Mouse (Mus musculus): ENCODE data around the gene Gm14151. TPM values are rescaled to one million over a fixed set of nuclear protein-coding genes. Genes with fewer than 3 reads are reported as not detected.
A peak's percentile ranks its signal among the peaks of the same experiment; 100 is the strongest.
"Not testable (repeated sequence)": the region's sequence is repeated elsewhere in the genome, so short reads cannot be mapped to it uniquely, and the experiment has no call there.

Gm14151 gene
- polyA plus RNA-seq (2012; rRNA removed), result 40.7 and 55.6 TPM in 2 replicates

DNA sequence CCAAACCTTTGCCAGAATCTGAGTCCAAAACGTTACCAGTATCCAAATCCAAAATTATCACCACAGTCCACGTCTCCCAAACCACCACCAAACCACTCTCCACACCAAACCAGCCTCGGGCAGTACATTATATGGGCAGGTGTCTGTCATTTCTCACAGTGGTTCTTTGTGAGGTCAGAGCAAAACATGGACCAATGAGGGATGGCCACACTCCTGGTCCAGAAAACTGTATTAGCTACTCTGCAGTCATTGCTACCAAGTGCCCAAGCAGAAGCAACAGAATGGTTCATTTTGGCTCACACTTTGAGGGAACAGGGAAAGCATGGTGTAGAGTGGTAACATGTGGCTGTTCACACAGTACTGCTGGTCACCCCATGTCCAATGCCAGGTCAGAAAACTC, at the start of gene Gm14151:
Gm14151 (minus strand) TSS at position 101 of the 400 bp plus-strand sequence.
- H3K36me3 ChIP-seq (ENCODE audit: control insufficient read depth, insufficient read depth, low read length); H3K27me3 ChIP-seq (ENCODE audit: control insufficient read depth, insufficient read depth, low read length); H3K27ac ChIP-seq (ENCODE audit: control insufficient read depth, insufficient read depth, low read depth, low read length); H3K4me1 ChIP-seq (ENCODE audit: control insufficient read depth, insufficient read depth, low read length); H3K4me3 ChIP-seq (ENCODE audit: control insufficient read depth, low read depth, low read length): not testable (repeated sequence)

DNA sequence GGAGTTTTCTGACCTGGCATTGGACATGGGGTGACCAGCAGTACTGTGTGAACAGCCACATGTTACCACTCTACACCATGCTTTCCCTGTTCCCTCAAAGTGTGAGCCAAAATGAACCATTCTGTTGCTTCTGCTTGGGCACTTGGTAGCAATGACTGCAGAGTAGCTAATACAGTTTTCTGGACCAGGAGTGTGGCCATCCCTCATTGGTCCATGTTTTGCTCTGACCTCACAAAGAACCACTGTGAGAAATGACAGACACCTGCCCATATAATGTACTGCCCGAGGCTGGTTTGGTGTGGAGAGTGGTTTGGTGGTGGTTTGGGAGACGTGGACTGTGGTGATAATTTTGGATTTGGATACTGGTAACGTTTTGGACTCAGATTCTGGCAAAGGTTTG, 5.8 kb upstream of the Gm14151 start, which contains the start of gene Gm14147:
Gm14147 (plus strand) TSS at position 301 of the 400 bp plus-strand sequence.
- H3K27ac ChIP-seq (ENCODE audit: control insufficient read depth, insufficient read depth, low read depth, low read length); H3K36me3 ChIP-seq (ENCODE audit: control insufficient read depth, insufficient read depth, low read length); H3K27me3 ChIP-seq (ENCODE audit: control insufficient read depth, insufficient read depth, low read length); H3K4me1 ChIP-seq (ENCODE audit: control insufficient read depth, insufficient read depth, low read length); H3K4me3 ChIP-seq (ENCODE audit: control insufficient read depth, low read depth, low read length): not testable (repeated sequence)

DNA sequence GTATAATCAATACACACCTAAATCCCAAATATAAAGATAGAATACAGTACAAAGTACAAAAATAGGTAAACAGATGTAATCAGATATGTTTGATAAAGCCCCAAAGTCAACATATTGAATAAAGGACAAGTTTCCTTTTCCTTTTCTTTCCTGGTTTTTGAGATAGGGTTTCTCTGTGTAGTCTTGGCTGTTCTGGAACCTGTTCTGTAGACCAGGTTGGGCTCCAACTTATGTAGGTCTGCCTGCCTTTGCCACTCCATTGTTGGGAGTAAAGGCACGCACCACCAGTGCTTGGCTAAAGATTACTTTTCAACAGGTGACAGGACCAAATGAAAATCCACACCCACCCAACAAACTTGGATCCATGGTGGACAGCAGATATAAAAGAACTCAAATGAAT, 35.5 kb downstream of the Gm14151 start:
- Histone ChIP-seq H3K27me3 (ENCODE audit: control insufficient read depth, insufficient read depth, low read length) (no peaks in the 10 kb centered on the region), H3K4me3 (ENCODE audit: control insufficient read depth, low read depth, low read length) (no peak overlapping the region), H3K4me1 (ENCODE audit: control insufficient read depth, insufficient read depth, low read length) (no peaks in the 10 kb centered on the region), H3K36me3 (ENCODE audit: control insufficient read depth, insufficient read depth, low read length) (no peaks in the 10 kb centered on the region), H3K27ac (ENCODE audit: control insufficient read depth, insufficient read depth, low read depth, low read length) (no peak overlapping the region)
- no peak for TF ChIP-seq POLR2A (IDR thresholded peaks at IDR 0.05; ENCODE audit: control insufficient read depth, low read depth, low read length)
- TF ChIP-seq CTCF (IDR thresholded peaks at IDR 0.05; ENCODE audit: control insufficient read depth, insufficient read depth, insufficient replicate concordance, low read depth, low read length), result no peak

DNA sequence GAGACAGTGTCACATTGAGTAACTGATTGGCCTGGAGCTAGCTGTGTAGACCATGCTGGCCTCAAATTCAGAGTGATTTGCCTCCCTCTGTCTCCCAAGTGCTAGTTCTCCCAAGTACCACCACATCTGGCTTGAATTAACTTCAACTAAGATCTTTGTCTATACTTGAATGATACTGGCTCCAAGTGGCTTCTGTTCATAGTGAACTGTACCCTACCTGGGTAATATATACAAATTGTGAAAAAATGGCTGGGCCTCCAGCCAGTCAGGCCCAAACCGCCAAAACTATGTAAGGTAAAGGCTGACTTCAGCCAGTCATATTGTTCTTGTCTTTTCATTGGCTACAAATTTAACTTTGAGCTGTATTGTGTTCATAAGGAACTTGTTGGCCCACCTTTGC, 51.7 kb downstream of the Gm14151 start:
- no peak overlapping the region for H3K4me3 ChIP-seq (ENCODE audit: control insufficient read depth, low read depth, low read length)
- H3K27me3 ChIP-seq (ENCODE audit: control insufficient read depth, insufficient read depth, low read length), result no peaks in the 10 kb centered on the region
- TF ChIP-seq CTCF (IDR thresholded peaks at IDR 0.05; ENCODE audit: control insufficient read depth, insufficient read depth, insufficient replicate concordance, low read depth, low read length) (no peak), POLR2A (IDR thresholded peaks at IDR 0.05; ENCODE audit: control insufficient read depth, low read depth, low read length) (no peak)
- H3K27ac ChIP-seq (ENCODE audit: control insufficient read depth, insufficient read depth, low read depth, low read length), result no peak overlapping the region
- peaks cover 10% of the 10 kb centered on the region for H3K4me1 ChIP-seq (ENCODE audit: control insufficient read depth, insufficient read depth, low read length)
- no peaks in the 10 kb centered on the region for H3K36me3 ChIP-seq (ENCODE audit: control insufficient read depth, insufficient read depth, low read length)

DNA sequence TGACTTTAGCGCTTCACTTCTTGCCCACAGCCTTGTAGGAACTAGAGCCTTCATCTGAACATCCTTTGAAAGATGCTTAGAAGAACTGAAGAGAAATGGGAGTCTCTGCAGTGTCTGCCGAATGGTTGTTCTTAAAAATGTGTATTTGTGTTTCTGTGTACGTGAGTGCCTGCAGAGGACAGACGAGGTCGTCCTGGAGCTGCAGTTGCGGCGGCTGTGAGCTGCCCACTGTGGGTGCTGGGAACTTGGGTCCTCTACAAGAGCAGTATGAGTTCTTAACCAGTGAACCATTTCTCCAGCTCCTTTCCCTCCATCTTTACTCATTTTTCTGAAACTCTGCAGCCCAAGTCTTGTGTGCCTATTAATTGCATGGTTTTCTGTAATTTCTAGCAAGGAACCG, 52.4 kb downstream of the Gm14151 start:
- peak overlapping the region; percentile 94 for H3K4me3 ChIP-seq (ENCODE audit: control insufficient read depth, low read depth, low read length)
- H3K27ac ChIP-seq (ENCODE audit: control insufficient read depth, insufficient read depth, low read depth, low read length), result peak overlapping the region; percentile 76
- TF ChIP-seq POLR2A (IDR thresholded peaks at IDR 0.05; ENCODE audit: control insufficient read depth, low read depth, low read length) (no peak), CTCF (IDR thresholded peaks at IDR 0.05; ENCODE audit: control insufficient read depth, insufficient read depth, insufficient replicate concordance, low read depth, low read length) (no peak)

DNA sequence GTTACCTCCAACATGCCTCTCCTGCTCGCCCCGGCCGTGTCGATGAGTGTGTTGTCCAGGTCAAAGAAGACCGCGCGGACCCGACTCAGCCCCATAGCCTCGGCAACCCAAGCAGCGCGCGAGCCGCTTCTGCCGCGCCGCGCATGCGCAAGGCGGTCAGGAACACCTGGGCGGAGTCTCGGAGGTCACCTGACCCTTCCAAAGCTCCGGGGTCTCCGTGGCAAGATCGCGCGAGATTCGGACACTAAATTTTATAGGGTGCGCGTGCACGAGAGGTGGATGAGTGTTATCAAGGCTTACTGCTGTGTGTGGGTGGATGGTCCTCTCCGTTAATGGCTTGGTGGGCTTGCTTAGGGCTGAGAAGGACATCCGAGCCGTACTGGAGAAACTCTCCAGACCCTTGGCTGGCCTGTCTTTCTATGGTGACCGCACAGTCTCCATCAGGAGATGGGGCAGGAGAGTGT, 52.9 kb downstream of the Gm14151 start, which contains the start of the genes Ninl and Nanp:
Ninl (minus strand) TSS at position 151 of the 464 bp plus-strand sequence.
Nanp (minus strand) TSS at position 167 of the 464 bp plus-strand sequence.
- TF ChIP-seq POLR2A (IDR thresholded peaks at IDR 0.05; ENCODE audit: control insufficient read depth, low read depth, low read length), result peak; percentile 79
- TF ChIP-seq CTCF (IDR thresholded peaks at IDR 0.05; ENCODE audit: control insufficient read depth, insufficient read depth, insufficient replicate concordance, low read depth, low read length), result no peak
- no peaks in the 10 kb centered on the region for H3K27me3 ChIP-seq (ENCODE audit: control insufficient read depth, insufficient read depth, low read length)
- H3K4me3 ChIP-seq (ENCODE audit: control insufficient read depth, low read depth, low read length), result peak within 1 kb of the TSS; percentile 94
- peak within 1 kb of the TSS; percentile 76 for H3K27ac ChIP-seq (ENCODE audit: control insufficient read depth, insufficient read depth, low read depth, low read length)
- no peaks in the 10 kb centered on the region for H3K36me3 ChIP-seq (ENCODE audit: control insufficient read depth, insufficient read depth, low read length)
- H3K4me1 ChIP-seq (ENCODE audit: control insufficient read depth, insufficient read depth, low read length), result peaks cover 10% of the 10 kb centered on the region

More for the DNA sequence above, 52.4 kb downstream of the Gm14151 start:
- Histone ChIP-seq H3K4me1 (ENCODE audit: control insufficient read depth, insufficient read depth, low read length) (peaks cover 10% of the 10 kb centered on the region), H3K36me3 (ENCODE audit: control insufficient read depth, insufficient read depth, low read length) (no peaks in the 10 kb centered on the region), H3K27me3 (ENCODE audit: control insufficient read depth, insufficient read depth, low read length) (no peaks in the 10 kb centered on the region)

DNA sequence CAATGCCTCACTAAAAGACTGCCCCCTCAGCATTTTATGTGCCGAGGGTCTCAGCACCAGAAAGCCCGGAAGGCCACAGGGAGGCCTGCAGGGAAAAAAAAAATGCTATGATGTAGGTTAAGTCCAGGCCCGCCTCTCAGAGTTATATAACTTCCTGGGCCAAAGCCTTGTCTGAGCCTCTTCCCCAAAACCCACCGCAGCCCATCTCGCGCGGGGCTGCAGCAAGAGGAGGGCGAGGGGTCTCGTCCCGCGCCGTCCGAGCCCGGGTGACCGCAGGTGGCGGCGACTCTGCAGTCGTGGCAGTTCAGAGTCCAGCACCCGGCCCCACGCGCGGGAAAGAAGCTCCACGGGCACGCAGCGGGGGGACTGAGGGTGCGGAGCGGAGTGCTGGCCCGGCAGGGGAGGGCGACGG, 53.3 kb downstream of the Gm14151 start:
- no peak for TF ChIP-seq POLR2A (IDR thresholded peaks at IDR 0.05; ENCODE audit: control insufficient read depth, low read depth, low read length)
- no peak for TF ChIP-seq CTCF (IDR thresholded peaks at IDR 0.05; ENCODE audit: control insufficient read depth, insufficient read depth, insufficient replicate concordance, low read depth, low read length)

More for the DNA sequence above, 53.3 kb downstream of the Gm14151 start:
- H3K36me3 ChIP-seq (ENCODE audit: control insufficient read depth, insufficient read depth, low read length), result no peaks in the 10 kb centered on the region
- peak overlapping the region; percentile 61 for H3K27ac ChIP-seq (ENCODE audit: control insufficient read depth, insufficient read depth, low read depth, low read length)
- peaks cover 10% of the 10 kb centered on the region for H3K4me1 ChIP-seq (ENCODE audit: control insufficient read depth, insufficient read depth, low read length)
- H3K4me3 ChIP-seq (ENCODE audit: control insufficient read depth, low read depth, low read length), result peak overlapping the region; percentile 94
- no peaks in the 10 kb centered on the region for H3K27me3 ChIP-seq (ENCODE audit: control insufficient read depth, insufficient read depth, low read length)
